Mouse (Mus musculus) stomach, embryonic 14.5 days (tissue): ENCODE measurements around the gene Mgat4b. TPM values are rescaled to one million over a fixed set of nuclear protein-coding genes. Genes with fewer than 3 reads are reported as not detected.

Experiments
- ATAC-seq: fragments of 200-750 bp; cut with Nextera tagmentation; 2 replicates; pipeline ENCODE4 v1.8.0; 2017; ENCODE audit warnings: low read depth, moderate TSS enrichment; ENCODE audit not compliant: insufficient number of reproducible peaks, insufficient read depth, low FRiP score
- H3K27ac ChIP-seq: fragments of 300-500 bp; sonication (generic); 2 replicates; pipeline ENCODE4 v1.5.1; 2014; ENCODE audit warnings: mild to moderate bottlenecking, low read length, moderate library complexity, mixed read lengths
- H3K27me3 ChIP-seq: fragments of 300-500 bp; sonication (generic); 2 replicates; pipeline ENCODE4 v1.6.1; 2014; ENCODE audit warnings: low read length, control low read depth, mixed read lengths; ENCODE audit not compliant: control insufficient read depth, insufficient read depth
- H3K36me3 ChIP-seq: fragments of 300-500 bp; sonication (generic); 2 replicates; pipeline ENCODE4 v1.6.1; 2014; ENCODE audit warnings: mild to moderate bottlenecking, control low read depth, low read length, moderate library complexity, mixed read lengths; ENCODE audit not compliant: control insufficient read depth, insufficient read depth
- H3K4me1 ChIP-seq: fragments of 300-500 bp; sonication (generic); 2 replicates; pipeline ENCODE4 v1.6.1; 2014; ENCODE audit warnings: low read length, control low read depth, mixed read lengths; ENCODE audit not compliant: control insufficient read depth, insufficient read depth
- H3K4me2 ChIP-seq: fragments of 300-500 bp; sonication (generic); replicated peaks from 2 replicates; pipeline ENCODE4 v1.6.1; 2014; ENCODE audit warnings: low read depth, low read length, control low read depth
- H3K4me3 ChIP-seq: fragments of 300-500 bp; sonication (generic); 2 replicates; pipeline ENCODE4 v1.5.1; 2014; ENCODE audit warnings: low read depth, low read length, control low read depth
- H3K9ac ChIP-seq: fragments of 300-500 bp; sonication (generic); replicated peaks from 2 replicates; pipeline ENCODE4 v1.6.1; 2014; ENCODE audit warnings: low read depth, mild to moderate bottlenecking, control low read depth, low read length, moderate library complexity, mixed read lengths
- H3K9me3 ChIP-seq: fragments of 300-500 bp; sonication (generic); 2 replicates; pipeline ENCODE4 v1.6.1; 2016; ENCODE audit warnings: low read depth, low read length, control low read depth; ENCODE audit not compliant: control insufficient read depth
- WGBS: fragments of 180-500 bp; shearing (Covaris S2); extraction: QIAGEN DNeasy Blood & Tissue Kit; methylation state at CpG from one replicate; pipeline ENCODE4 v1.1.7; 2014; 5-methylcytosine and 5-hydroxymethylcytosine counted together
- polyA plus RNA-seq: library from polyadenylated mRNA; unstranded; fragments of >200 nt; fragmentation: Nextera tagmentation; extraction: Ambion mirVana; gene quantifications from 2 replicates; pipeline ENCODE4 v1.2.1, GENCODE M21; 2014

Gene Mgat4b
- polyA plus RNA-seq, 1 experiment from 2014 or later = 9.6 TPM

DNA sequence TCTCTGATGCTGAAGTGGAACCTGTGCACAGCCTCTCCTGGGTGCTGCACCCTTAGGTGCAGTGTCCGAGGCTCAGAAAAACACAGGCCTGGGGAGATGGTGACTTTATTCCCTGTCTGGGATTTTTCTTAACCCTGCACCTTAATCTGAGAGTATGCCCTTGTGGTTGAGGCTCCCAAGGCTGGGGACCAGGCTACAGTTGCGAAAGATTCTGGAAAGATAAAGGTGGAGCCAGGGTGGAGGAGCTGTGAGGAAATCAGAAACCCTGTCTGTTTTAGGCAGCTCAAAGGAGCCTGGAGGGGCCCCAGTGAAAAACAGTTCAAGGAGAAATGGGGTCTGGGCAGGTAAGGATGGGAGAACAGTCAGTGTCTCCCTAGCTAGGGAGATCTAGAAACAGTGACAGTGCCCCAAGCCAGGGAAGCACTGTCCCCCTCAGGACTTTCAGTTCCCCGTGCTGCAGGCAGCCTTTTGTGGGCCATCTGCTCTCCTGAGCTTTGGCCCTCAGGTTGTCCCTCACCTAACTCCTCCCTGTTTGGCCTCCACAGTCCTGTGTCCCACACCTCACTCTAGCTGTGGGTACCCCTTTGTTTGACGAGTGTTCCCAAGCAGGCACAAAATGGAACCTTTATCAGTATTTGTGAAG is 6.2 kb downstream of the Mgat4b start:
- no peaks in the 10 kb centered on the region for H3K27me3 ChIP-seq
- peaks cover 16% of the 10 kb centered on the region; the same call in 1 of the 2 replicates for H3K4me1 ChIP-seq
- no peak overlapping the region for H3K4me2 ChIP-seq
- H3K36me3 ChIP-seq = no peaks in the 10 kb centered on the region
- no peak overlapping the region for H3K27ac ChIP-seq
- WGBS = 64% methylated on average over 4 of the region's 4 CpGs
- H3K9ac ChIP-seq = no peak overlapping the region
- ATAC-seq = no peak
- no peaks in the 10 kb centered on the region for H3K9me3 ChIP-seq
- H3K4me3 ChIP-seq = no peak overlapping the region

DNA sequence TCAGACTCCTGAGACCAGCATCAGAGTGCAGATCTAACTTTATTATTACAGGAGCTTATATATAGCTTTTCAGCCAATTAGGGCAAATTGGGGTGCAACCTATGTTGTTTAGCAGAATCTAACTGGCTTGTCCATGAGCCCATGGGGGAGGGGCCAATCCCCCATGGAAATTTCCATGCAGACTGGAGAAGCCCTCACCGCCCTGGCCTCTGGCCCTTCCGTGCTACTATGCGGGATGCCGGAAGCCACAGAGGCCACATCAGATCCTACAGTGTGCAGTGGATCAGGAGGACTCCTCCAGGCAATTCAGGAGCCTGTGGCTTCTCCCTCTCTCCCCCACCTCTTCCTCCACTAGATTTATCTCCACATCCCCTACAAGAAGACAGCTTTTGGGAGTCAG is 7.1 kb downstream of the Mgat4b start:
- H3K27me3 ChIP-seq = no peaks in the 10 kb centered on the region
- H3K4me2 ChIP-seq = no peak overlapping the region
- H3K9me3 ChIP-seq = no peaks in the 10 kb centered on the region
- H3K4me1 ChIP-seq = peaks cover 13% of the 10 kb centered on the region; the same call in 1 of the 2 replicates
- H3K27ac ChIP-seq = no peak overlapping the region
- ATAC-seq = no peak
- no peak overlapping the region for H3K9ac ChIP-seq
- no peaks in the 10 kb centered on the region for H3K36me3 ChIP-seq
- no peak overlapping the region for H3K4me3 ChIP-seq
- WGBS = 56% methylated on average over 4 of the region's 4 CpGs

DNA sequence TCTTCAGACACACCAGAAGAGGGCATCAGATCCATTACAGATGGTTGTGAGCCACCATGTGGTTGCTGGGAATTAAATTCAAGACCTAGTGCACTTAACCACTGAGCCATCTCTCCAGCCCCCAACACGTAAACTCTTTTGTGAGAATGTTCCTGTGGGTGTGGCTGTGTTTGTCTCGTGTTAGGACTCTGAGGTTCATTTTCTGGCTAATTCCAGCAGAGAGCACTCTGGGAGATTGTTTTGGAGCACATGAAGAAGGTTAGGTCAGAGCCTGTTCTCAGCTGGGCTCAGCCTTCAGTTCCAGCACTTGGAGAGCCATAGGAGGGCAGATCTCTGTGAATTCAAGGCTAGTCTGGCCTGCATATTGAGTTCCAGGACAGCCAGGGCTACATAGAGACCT is 9.1 kb downstream of the Mgat4b start:
- Histone ChIP-seq H3K27ac (no peak overlapping the region), H3K4me2 (no peak overlapping the region), H3K4me3 (no peak overlapping the region), H3K27me3 (no peaks in the 10 kb centered on the region), H3K4me1 (peaks cover 11% of the 10 kb centered on the region; the same call in 1 of the 2 replicates), H3K36me3 (no peaks in the 10 kb centered on the region), H3K9ac (no peak overlapping the region), H3K9me3 (no peaks in the 10 kb centered on the region)
- WGBS = 43% methylated on average over 2 of the region's 2 CpGs
- ATAC-seq = no peak

DNA sequence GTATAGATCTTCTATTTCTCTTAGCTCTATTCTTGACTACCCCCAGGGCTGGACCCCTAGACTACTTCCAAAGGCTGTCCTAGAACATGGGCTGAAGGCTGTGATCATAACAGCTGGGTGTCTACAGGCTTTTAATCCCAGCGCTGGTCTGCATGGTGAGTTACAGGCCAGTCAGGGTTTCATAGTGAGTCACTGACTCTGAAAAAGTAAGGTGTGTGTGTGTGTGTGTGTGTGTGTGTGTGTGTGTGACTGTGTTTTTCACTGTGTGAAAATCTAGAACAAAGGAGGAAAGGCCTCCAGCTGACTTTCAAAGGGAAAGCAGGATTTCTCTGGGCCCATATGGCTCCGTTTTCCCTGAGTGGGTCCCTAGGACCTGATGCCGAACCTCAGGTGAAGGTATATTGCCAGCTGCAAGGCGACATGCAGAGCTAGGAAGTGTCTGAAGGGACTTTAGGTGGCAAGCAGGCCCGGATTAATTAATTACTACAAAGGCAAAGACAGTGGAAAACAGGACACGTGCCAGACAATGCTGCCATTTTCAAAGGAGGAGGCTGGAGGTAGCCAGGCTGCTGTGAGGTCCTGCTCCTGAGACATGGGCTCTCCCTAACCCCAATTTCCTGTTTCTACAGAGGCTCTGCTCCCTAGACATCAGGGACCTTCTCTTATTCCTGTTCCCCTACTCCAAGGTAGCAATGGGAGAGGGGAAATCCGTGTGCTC is 12.0 kb downstream of the Mgat4b start:
- Histone ChIP-seq H3K36me3 (no peaks in the 10 kb centered on the region), H3K9ac (no peak overlapping the region), H3K9me3 (no peaks in the 10 kb centered on the region), H3K4me3 (no peak overlapping the region), H3K4me2 (no peak overlapping the region), H3K4me1 (peaks cover 15% of the 10 kb centered on the region; the same call in 1 of the 2 replicates), H3K27ac (no peak overlapping the region), H3K27me3 (no peaks in the 10 kb centered on the region)
- 62% methylated on average over 7 of the region's 7 CpGs for WGBS
- no peak for ATAC-seq

DNA sequence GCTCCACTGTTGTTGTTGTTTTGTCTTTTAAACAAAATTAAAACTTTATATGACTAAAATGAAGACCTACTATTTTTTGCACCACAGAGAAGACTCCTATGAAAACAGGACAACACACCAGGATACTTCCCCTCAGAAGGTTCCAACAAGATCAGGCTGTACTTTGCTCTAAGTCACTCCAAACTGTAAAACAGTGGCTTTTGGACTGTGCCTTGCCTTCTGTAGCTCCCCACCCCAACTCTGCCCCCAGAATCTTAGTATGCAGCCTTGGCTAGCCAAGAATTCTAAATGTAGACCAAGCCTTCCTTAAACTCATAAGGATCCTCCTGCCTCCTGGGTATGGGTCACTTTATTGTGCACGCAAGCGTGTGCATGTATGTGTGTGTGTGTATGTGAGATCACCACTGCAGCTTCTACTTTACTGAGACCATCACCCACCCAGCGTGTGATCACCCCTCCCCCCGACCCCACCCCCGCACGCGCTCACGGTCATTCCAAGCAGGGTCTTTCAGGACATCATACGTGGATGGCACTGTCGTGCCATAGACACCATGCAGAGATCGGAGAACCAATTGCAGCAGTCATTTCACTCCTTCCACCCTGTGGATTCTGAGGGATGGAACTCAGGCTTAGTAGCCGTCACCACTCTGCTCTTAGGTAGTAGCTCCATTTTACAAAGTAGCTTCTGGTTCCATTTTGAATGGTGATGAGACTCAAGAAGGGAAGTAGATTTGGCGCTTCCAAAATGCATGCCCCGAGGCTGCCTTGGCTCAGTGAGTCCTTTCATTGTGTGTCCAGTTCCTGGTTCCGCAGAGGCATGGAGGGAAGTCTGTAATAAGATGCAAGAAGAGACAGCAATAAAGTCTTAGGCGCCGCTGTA is 13.3 kb downstream of the Mgat4b start:
- Histone ChIP-seq H3K27me3 (no peaks in the 10 kb centered on the region), H3K4me3 (peak overlapping the region; percentile 66), H3K36me3 (no peaks in the 10 kb centered on the region), H3K4me2 (peak overlapping the region; percentile 97), H3K27ac (peak overlapping the region; percentile 79; the same call in 1 of the 2 replicates), H3K9ac (peak overlapping the region; percentile 89), H3K4me1 (peaks cover 20% of the 10 kb centered on the region), H3K9me3 (no peaks in the 10 kb centered on the region)
- ATAC-seq = no peak
- 7% methylated on average over 17 of the region's 17 CpGs for WGBS

DNA sequence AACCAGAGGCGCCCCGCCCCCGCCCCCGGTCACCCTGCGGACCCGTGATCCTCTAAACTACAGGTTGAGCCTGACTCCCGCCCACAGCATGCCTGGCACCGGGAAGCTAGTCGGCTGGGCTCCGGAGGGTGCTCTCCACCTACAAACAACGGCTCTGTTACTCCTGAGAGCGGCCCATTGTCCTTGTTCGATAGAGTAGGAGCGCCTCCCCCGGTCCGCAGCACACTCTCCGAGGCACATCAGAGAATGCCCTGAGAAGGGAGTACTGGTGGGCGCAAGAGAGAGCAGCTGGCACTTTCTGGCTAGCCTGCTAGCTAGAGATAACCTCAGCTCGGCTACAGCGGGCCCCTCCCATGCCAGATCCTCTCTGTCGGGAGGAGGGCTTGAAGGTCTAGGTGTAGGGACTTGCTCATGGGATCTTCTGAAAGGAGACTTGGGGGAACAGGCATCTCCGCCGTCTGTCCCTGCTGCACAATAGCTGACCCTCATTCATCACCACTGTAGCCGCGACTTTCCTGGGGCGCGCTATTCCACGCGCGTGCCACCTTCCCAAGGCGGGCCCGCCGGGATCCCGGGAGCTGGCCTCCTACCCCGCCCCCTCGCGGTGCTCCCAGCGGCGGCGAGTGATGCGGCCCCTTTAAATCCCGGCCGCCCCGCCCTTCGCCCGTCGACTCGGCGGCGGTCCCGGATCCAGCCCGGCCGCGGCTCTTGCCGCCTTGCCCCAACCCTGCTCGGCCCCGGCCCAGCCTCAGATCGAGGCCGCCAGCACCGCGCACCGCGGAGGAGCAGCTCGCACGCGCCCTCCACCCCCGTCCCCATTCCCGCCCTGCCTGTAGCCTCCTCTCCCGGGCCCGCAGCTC is 14.2 kb downstream of the Mgat4b start:
- WGBS = under 1% methylated on average over 65 of the region's 70 CpGs
- ATAC-seq = peak; percentile 87
- Histone ChIP-seq H3K4me1 (peaks cover 25% of the 10 kb centered on the region), H3K4me3 (peak overlapping the region; percentile 66), H3K4me2 (peak overlapping the region; percentile 97), H3K9ac (peak overlapping the region; percentile 89), H3K27me3 (no peaks in the 10 kb centered on the region), H3K36me3 (no peaks in the 10 kb centered on the region), H3K27ac (peak overlapping the region; percentile 79), H3K9me3 (no peaks in the 10 kb centered on the region)

DNA sequence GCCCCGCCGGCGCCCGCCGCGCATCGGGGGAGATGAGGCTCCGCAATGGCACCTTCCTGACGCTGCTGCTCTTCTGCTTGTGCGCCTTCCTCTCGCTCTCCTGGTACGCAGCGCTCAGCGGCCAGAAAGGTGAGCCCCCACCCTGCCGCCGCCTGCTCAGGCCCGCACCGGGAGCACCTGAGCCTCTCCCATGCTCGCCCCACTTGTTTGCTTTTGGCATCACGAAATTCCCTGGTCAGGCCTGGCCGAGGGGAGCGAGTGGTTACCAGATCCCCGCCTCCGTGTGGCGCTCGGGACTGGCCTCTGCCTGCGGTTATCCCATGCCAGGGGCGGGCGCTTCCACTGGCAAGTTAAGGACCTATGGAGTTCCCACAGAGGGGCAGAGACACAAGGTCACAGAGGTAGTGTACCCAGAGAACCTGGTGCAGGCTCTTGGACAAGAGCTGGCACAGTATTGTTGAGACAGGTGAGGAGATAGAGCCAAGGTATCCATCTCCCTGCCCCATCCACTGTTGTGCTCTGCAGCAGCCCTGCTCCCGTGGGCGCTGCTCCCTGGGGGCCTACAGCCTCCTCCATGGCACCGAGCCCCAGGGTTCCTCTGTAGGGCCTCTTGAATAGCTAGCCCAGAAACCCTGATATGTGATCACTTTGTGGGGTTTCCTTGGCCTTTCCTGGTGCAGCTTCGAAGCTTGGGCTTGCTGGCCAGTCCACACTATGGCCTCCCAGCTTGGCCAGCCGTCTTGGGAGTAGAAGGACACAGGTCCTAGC is 15.1 kb downstream of the Mgat4b start:
- peak overlapping the region; percentile 97 for H3K4me2 ChIP-seq
- peak overlapping the region; percentile 66 for H3K4me3 ChIP-seq
- H3K27me3 ChIP-seq = no peaks in the 10 kb centered on the region
- ATAC-seq = peak; percentile 25
- H3K9ac ChIP-seq = peak overlapping the region; percentile 89
- 3% methylated on average over 34 of the region's 34 CpGs for WGBS
- no peaks in the 10 kb centered on the region for H3K36me3 ChIP-seq
- H3K27ac ChIP-seq = peak overlapping the region; percentile 79
- no peaks in the 10 kb centered on the region for H3K9me3 ChIP-seq
- peaks cover 25% of the 10 kb centered on the region for H3K4me1 ChIP-seq
